ENCODE assay signal across 40 mouse cellular contexts in the genomic region with DNA sequence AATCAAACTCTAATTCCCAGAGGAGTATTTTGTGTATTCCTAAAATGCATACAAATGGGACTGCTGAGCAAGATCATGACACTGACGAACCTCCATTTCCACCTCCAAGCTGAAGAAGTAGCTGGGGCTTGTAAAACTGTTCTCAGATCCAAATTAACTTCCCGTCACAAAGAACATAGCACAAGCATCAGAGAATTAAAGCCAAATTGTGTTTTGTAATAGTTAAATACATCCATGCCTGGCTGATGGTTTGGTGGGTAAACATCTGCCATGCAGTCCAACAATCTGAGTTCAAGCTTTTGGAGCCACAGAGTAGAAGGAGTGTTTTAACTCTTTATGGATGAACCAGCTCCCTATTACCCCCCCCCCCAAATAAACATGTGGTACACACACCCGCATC. TPM values are rescaled to one million over a fixed set of nuclear protein-coding genes. Genes with fewer than 3 reads are reported as not detected.
"Had no signal": no experiment of that assay in that cellular context is flagged by ENCODE, and none has a peak within 500 bp of the region (broad histone marks: within the 10 kb centered on the region; RNA-seq: fewer than 3 reads in every experiment).

No protein-coding gene starts in this region.

- H3K9ac ChIP-seq: embryonic facial prominence, embryonic 12.5 days; embryonic facial prominence, embryonic 13.5 days; embryonic facial prominence, embryonic 15.5 days; forebrain, embryonic 12.5 days; forebrain, embryonic 13.5 days; forebrain, embryonic 15.5 days; forebrain, postnatal 0 days had no signal

- H3K4me3 ChIP-seq: embryonic facial prominence, embryonic 10.5 days; embryonic facial prominence, embryonic 12.5 days; embryonic facial prominence, embryonic 13.5 days; embryonic facial prominence, embryonic 15.5 days; erythroblast, embryonic 14.5 days; forebrain, embryonic 10.5 days; forebrain, embryonic 12.5 days; forebrain, embryonic 13.5 days; forebrain, embryonic 15.5 days; gastrocnemius, adult 2 months; heart, adult 2 months had no signal

- H3K36me3 ChIP-seq: embryonic facial prominence, embryonic 10.5 days; embryonic facial prominence, embryonic 12.5 days; embryonic facial prominence, embryonic 13.5 days; embryonic facial prominence, embryonic 15.5 days; forebrain, embryonic 10.5 days; forebrain, embryonic 12.5 days; forebrain, embryonic 15.5 days had no signal

- H3K4me2 ChIP-seq: embryonic facial prominence, embryonic 12.5 days; embryonic facial prominence, embryonic 13.5 days; embryonic facial prominence, embryonic 15.5 days; forebrain, embryonic 12.5 days; forebrain, embryonic 13.5 days; forebrain, embryonic 15.5 days had no signal

- ATAC-seq: forebrain, embryonic 13.5 days; forebrain, embryonic 14.5 days; forebrain, embryonic 15.5 days; forebrain, embryonic 16.5 days; forebrain, postnatal 0 days had no signal

- DNase-seq: cerebellum, adult 8-10 months; cerebellum, adult 9-10 months; cerebellum, adult 9-11 months; cerebellum, postnatal 10 days; cerebellum, postnatal 14 days; cerebellum, postnatal 25 days; cerebellum, postnatal 36 days; embryo, embryonic 11 days; forebrain, postnatal 0 days; gastrocnemius, adult 2 months; gastrocnemius, postnatal 10 days; gastrocnemius, postnatal 14 days; gastrocnemius, postnatal 25 days; gastrocnemius, postnatal 36 days; heart, adult 11 months; heart, adult 18-20 months; heart, adult 2 months had no signal

- H3K9me3 ChIP-seq: embryonic facial prominence, embryonic 10.5 days; embryonic facial prominence, embryonic 12.5 days; embryonic facial prominence, embryonic 13.5 days; embryonic facial prominence, embryonic 15.5 days; forebrain, embryonic 10.5 days; forebrain, embryonic 12.5 days; forebrain, embryonic 13.5 days; forebrain, embryonic 15.5 days had no signal

- H3K27me3 ChIP-seq: embryonic facial prominence, embryonic 12.5 days; embryonic facial prominence, embryonic 13.5 days; embryonic facial prominence, embryonic 15.5 days; forebrain, embryonic 12.5 days; forebrain, embryonic 13.5 days; forebrain, embryonic 15.5 days had no signal

- H3K4me1 ChIP-seq: embryonic facial prominence, embryonic 10.5 days; embryonic facial prominence, embryonic 12.5 days; embryonic facial prominence, embryonic 13.5 days; embryonic facial prominence, embryonic 15.5 days; forebrain, embryonic 10.5 days; forebrain, embryonic 12.5 days; forebrain, embryonic 13.5 days; forebrain, embryonic 15.5 days had no signal

- H3K27ac ChIP-seq: embryonic facial prominence, embryonic 10.5 days; embryonic facial prominence, embryonic 12.5 days; embryonic facial prominence, embryonic 13.5 days; embryonic facial prominence, embryonic 15.5 days; forebrain, embryonic 10.5 days; forebrain, embryonic 12.5 days; forebrain, embryonic 13.5 days; forebrain, embryonic 15.5 days; gastrocnemius, adult 2 months; heart, adult 2 months had no signal

RNA-seq across cellular contexts. Expression of a gene that starts 23.6 kb away (rescaled TPM):
- total RNA-seq: common myeloid progenitor, adult 5-6 weeks; forebrain, postnatal 0 days; gastrocnemius, adult 18-20 months; gastrocnemius, adult 2 months; gastrocnemius, adult 8-10 months; gastrocnemius, postnatal 10 days; gastrocnemius, postnatal 14 days; gastrocnemius, postnatal 25 days; gastrocnemius, postnatal 36 days; gastrocnemius, postnatal 4 days; granulocyte monocyte progenitor cell, adult 5-6 weeks; heart, adult 18-20 months; heart, adult 2 months; heart, adult 8-10 months had no signal
- polyA plus RNA-seq: cortical plate, adult 2 months; embryonic facial prominence, embryonic 10.5 days; embryonic facial prominence, embryonic 11.5 days; embryonic facial prominence, embryonic 12.5 days; embryonic facial prominence, embryonic 13.5 days; embryonic facial prominence, embryonic 14.5 days; embryonic facial prominence, embryonic 15.5 days; erythroblast, embryonic 14.5 days; forebrain, embryonic 10.5 days; forebrain, embryonic 11.5 days; forebrain, embryonic 12.5 days; forebrain, embryonic 13.5 days; forebrain, embryonic 14.5 days; forebrain, embryonic 15.5 days; forebrain, embryonic 16.5 days; forebrain, postnatal 0 days; frontal cortex, adult 2 months; gonadal fat pad, adult 2 months; heart, adult 2 months had no signal
